Mouse (Mus musculus): Measurements from ENCODE around the gene Commd8.
"Not testable (repeated sequence)": the region's sequence is repeated elsewhere in the genome, so short reads cannot be mapped to it uniquely, and the experiment has no call there.

The Commd8 gene

DNA sequence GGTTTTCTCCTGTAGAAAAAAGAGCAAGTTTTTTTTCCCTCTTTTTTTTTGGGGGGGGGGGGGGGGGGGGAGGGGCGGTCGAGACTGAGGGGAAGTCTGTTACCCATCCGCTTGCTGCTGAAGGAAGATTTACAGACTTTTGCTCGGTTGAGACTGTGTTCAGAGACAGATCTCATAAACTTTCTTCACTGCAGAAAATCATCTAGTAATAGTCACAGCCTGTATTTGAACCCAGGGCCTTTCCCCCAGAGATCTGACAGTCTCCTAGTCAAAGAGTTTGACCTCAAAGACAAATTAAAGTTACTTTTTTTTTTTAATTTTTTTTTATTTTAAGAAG lies 264 bp upstream of the Commd8 start:
- DNase-seq (ENCODE audit: low spot score): no peak

GRCm38 (mm10) chr5:72164386-72164785 lies 3.6 kb downstream of the Commd8 start:
- DNase-seq (ENCODE audit: low spot score): no peak

DNA sequence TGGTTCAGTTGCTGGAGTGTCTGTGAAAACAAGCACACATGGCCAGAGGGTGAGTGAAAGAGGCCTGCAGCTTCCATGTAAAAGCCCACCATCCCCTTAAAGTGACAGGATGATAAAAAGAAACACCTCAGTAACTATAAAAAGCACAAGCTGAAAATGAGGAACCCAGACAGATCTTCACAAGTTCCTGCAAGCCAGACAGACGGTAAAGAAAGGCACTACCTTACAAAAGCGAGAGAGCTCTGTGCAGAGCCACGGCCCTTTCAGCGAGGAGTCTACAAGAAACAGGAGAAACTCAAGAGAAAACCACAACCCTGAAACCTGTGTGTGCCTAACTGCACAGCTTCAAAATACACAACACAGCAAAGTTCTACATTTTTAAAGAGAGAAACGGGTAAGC lies 5.1 kb downstream of the Commd8 start:
- no peak for DNase-seq (ENCODE audit: low spot score)

DNA sequence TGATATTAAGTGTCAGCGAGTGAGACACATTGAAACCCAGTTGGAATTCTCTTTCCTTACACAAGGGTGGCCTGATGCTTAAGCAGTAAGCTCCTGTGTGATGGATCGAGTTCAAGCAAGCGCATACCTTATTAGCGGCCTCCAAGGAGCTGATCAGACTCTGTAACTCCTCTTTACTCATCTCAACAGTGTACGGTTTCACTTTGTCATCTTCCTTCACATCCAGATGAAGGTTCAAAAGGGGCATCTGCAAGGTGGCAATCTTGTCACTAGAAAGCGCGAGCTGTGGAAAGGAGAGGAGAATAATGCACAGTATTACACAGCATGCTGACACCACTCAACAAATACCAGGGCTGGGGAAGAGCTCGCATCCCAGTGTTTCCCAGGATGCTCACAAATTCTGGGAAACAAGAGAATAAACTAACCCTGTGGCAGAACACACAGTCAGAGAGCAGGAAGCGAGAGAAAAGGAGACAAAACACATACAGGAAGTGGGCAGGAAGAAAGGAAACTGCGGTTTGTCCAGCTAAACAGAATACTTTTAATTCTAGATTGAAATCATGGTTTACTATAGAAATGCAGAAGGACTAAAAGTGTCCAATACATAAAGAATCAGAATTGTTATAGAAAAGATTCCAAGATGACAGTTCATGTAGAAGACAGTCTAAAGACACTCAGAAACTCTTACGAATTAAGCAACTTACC lies 7.1 kb downstream of the Commd8 start:
- DNase-seq (ENCODE audit: low spot score): no peak

DNA sequence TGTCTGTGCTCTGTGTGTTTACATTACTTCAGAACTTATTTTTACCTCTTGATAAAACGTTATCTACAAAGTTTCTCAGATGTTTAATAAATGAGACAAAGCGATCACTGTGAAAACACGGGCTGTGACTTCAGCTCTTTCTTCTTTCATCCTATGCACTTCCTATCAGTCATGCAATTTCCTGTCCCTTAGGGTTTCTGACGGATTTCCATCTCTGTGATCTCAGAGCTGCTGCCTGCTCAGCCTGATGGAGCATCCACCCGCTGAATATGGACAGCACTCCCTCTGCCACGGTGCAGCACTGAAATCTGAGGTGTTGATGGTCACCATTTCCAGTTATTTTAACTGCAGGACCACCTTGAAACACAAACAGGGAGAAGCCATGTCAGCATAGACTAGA lies 8.5 kb downstream of the Commd8 start:
- DNase-seq (ENCODE audit: low spot score): no peak

DNA sequence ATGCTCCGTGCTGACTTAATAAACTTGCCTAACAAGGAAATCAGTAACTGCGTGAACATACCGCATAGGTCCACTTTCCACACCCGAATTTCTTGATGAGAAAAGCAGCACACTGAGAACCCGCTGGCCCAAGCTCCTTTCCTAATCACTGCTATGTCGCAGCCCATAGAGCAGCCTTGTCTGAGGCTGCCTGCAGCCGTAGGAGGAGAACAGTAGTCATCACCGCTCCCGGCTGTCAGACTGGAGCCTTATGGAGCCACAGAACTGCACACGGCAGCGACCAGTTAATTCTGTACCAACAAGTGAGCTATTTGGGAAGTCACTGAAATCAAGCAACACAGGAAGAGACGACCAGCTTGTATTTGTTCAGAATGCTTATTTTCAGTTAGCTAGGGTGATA lies 9.3 kb downstream of the Commd8 start:
- no peak for DNase-seq (ENCODE audit: low spot score)

GRCm38 (mm10) chr5:72156598-72156997 lies 11.4 kb downstream of the Commd8 start:
- no peak for DNase-seq (ENCODE audit: low spot score)

DNA sequence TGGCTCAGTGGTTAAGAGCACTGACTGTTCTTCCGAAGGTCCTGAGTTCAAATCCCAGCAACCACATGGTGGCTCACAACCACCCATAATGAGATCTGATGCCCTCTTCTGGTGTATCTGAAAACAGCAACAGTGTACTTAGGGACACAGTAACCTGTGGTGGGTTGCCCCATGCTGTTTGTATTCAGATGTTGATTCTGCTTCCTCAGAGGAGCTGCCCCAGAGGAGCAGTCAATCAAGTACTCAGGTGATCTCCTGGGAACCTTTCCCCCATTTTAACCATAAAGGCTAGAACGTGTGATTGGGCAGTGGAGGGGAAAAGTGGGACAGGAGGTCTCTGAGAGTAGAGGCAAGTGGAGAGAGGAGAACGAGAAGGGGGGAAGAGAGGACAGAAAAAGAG lies 12.3 kb downstream of the Commd8 start:
- DNase-seq (ENCODE audit: low spot score): not testable (repeated sequence)

- DNase-seq (ENCODE audit: low spot score): no peak
Observed at GRCm38 (mm10) chr5:72150870-72151269, 17.1 kb downstream of the Commd8 start.

GRCm38 (mm10) chr5:72148679-72149078 lies 19.3 kb downstream of the Commd8 start:
- no peak for DNase-seq (ENCODE audit: low spot score)

- no peak for DNase-seq (ENCODE audit: low spot score)
Observed at GRCm38 (mm10) chr5:72139619-72140018, 28.4 kb downstream of the Commd8 start.

DNA sequence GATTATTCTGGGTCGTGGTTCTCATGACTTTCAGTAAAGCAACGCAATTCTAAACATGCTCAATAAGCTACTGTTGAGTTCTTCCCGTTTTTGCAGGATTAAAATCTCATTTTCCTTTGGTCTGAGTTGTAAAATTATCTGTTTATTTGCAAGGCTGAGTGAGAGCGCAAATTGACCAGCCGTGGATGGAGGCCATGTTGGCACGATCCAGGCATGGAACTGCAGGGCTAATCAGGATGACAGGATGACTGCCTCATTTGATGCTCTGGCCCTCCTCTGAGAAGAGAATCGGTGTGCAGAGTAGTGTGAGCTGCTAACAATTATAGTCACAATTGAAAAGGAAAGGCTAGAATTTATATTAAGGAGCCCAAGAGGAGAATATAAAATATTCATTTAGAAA lies 29.7 kb downstream of the Commd8 start:
- DNase-seq (ENCODE audit: low spot score): no peak

DNA sequence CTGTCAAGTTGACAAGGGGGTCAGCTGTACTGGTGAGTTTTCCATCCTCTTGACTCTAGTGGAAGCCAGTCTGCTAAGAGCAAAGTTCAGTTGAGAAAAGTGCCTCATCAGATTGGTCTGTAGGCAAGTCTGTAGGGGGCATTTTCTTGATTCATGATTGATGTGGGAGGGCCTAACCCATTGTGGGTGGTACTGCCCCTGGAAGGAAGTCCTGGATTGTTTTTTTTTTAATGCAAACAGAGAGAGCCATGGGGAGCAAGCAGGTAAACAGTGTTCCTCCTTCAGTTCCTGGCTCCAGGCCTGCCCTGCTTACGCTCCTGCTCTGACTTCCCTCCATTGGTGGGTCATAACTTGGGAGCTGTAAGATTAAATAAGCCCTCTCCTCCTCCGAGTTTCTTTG lies 34.1 kb downstream of the Commd8 start:
- no peak for DNase-seq (ENCODE audit: low spot score)

DNA sequence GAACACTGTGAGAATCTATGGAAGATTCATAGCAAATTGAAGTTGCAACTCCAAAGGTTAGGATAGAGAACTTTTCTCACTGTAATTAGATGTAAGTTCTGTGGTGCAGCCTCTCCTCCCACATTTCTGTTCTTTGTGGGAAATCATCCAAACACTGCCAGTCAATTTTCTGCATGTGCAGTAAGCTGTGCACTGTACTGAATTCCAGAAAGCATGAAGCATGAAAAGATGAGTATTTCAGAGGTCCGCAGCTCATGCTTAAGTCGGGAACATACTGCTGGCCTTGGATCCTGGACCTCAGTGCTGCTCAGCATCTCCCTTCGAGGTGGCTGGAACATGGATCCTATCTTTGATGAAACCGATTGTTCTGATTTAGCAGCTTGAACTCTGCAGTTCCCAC lies 41.3 kb downstream of the Commd8 start:
- DNase-seq (ENCODE audit: low spot score): no peak

GRCm38 (mm10) chr5:72122414-72123037 lies 45.5 kb downstream of the Commd8 start:
- no peak for DNase-seq (ENCODE audit: low spot score)
